Mouse (Mus musculus): ENCODE data around the gene Smim1. TPM values are rescaled to one million over a fixed set of nuclear protein-coding genes. Genes with fewer than 3 reads are reported as not detected.

Smim1 gene
- total and polyA plus RNA-seq, 3 experiments = 118 to 219 (median 188) TPM

- Histone ChIP-seq H3K27ac (ENCODE audit: control insufficient read depth, low read depth, low read length) (no peak overlapping the region), H3K36me3 (ENCODE audit: control insufficient read depth in 1 of 2, insufficient read depth in 2 of 2, low read length in 2 of 2) (0 out of 4 replicates have a peak, but pooled peaks cover 0 to 2% of the 10 kb centered on the region in 2 experiments), H3K9me3 (replicated peaks; ENCODE audit: insufficient read depth, low read length) (no peaks in the 10 kb centered on the region), H3K79me2 (ENCODE audit: control insufficient read depth, insufficient read depth, low read length, poor library complexity) (no peaks in the 10 kb centered on the region), H3K4me1 (ENCODE audit: control insufficient read depth in 1 of 2, insufficient read depth in 2 of 2, low read length in 2 of 2) (no peaks in the 10 kb centered on the region), H3K4me3 (ENCODE audit: control insufficient read depth in 1 of 2, insufficient read depth in 1 of 2, low read depth in 2 of 2, low read length in 2 of 2) (no peak overlapping the region), H3K27me3 (ENCODE audit: control insufficient read depth in 1 of 2, insufficient read depth in 2 of 2, low read length in 2 of 2) (no peaks in the 10 kb centered on the region), H3K9ac (ENCODE audit: control insufficient read depth, low read depth, low read length, poor library complexity, severe bottlenecking) (no peak overlapping the region)
- TF ChIP-seq MYC (IDR thresholded peaks at IDR 0.05; ENCODE audit: low read depth, low read length) = no peak
- TF ChIP-seq UBTF (IDR thresholded peaks at IDR 0.05; ENCODE audit: borderline replicate concordance, insufficient read depth, low read depth, low read length) = no peak
- no peak for TF ChIP-seq GATA1 (IDR thresholded peaks at IDR 0.05; ENCODE audit: low read depth, low read length)
- TF ChIP-seq POLR2AphosphoS5 (IDR thresholded peaks at IDR 0.05; ENCODE audit: borderline replicate concordance, low read depth, low read length) = no peak
- TF ChIP-seq MAZ (IDR thresholded peaks at IDR 0.05; ENCODE audit: low read depth, low read length) = no peak
- no peak for TF ChIP-seq MXI1 (IDR thresholded peaks at IDR 0.05; ENCODE audit: low read depth, low read length)
- no peak for TF ChIP-seq MAX (IDR thresholded peaks at IDR 0.05; ENCODE audit: low read length)
- TF ChIP-seq NELFE (IDR thresholded peaks at IDR 0.05; ENCODE audit: low read depth, low read length) = no peak
- TF ChIP-seq SIN3A (IDR thresholded peaks at IDR 0.05; ENCODE audit: low read length) = no peak
- TF ChIP-seq ELF1 (IDR thresholded peaks at IDR 0.05; ENCODE audit: low read depth, low read length) = no peak
- TF ChIP-seq ZKSCAN1 (IDR thresholded peaks at IDR 0.05; ENCODE audit: low read depth, low read length) = no peak
- no peak for TF ChIP-seq CHD1 (IDR thresholded peaks at IDR 0.05; ENCODE audit: low read depth, low read length)
- DNase-seq (ENCODE audit: low read depth, low spot score) = no peak
These were observed 11.1 kb upstream of the Smim1 start for GRCm38 (mm10) chr4:154037123-154037522.

- no peak overlapping the region for H3K4me3 ChIP-seq (ENCODE audit: control insufficient read depth in 1 of 2, insufficient read depth in 1 of 2, low read depth in 2 of 2, low read length in 2 of 2)
- no peak overlapping the region for H3K27ac ChIP-seq (ENCODE audit: control insufficient read depth, low read depth, low read length)
- DNase-seq (ENCODE audit: low read depth, low spot score) = peak; percentile 69
- no peaks in the 10 kb centered on the region for H3K27me3 ChIP-seq (ENCODE audit: control insufficient read depth in 1 of 2, insufficient read depth in 2 of 2, low read length in 2 of 2)
- TF ChIP-seq CTCF (IDR thresholded peaks at IDR 0.05 in 2 of 3, conservative IDR thresholded peaks at IDR 0.05 in 1 of 3; ENCODE audit: control insufficient read depth in 1 of 3, insufficient read depth in 1 of 3, low read depth in 2 of 3, low read length in 3 of 3, poor library complexity in 1 of 3, severe bottlenecking in 1 of 3) (peak; percentile 53 to 70 (median 70)), ZC3H11A (IDR thresholded peaks at IDR 0.05; ENCODE audit: low read depth, low read length) (peak; percentile 33), POLR2AphosphoS5 (IDR thresholded peaks at IDR 0.05; ENCODE audit: borderline replicate concordance, low read depth, low read length) (no peak), SMC3 (IDR thresholded peaks at IDR 0.05; ENCODE audit: low read depth, low read length) (peak; percentile 58), RAD21 (IDR thresholded peaks at IDR 0.05; ENCODE audit: low read depth, low read length) (peak; percentile 59), CHD2 (IDR thresholded peaks at IDR 0.05; ENCODE audit: low read length) (no peak)
- no peaks in the 10 kb centered on the region for H3K9me3 ChIP-seq (replicated peaks; ENCODE audit: insufficient read depth, low read length)
- peaks cover 0 to under 1% of the 10 kb centered on the region in 2 experiments; a peak in 2 of 4 replicates for H3K4me1 ChIP-seq (ENCODE audit: control insufficient read depth in 1 of 2, insufficient read depth in 2 of 2, low read length in 2 of 2)
- H3K9ac ChIP-seq (ENCODE audit: control insufficient read depth, low read depth, low read length, poor library complexity, severe bottlenecking) = no peak overlapping the region
- H3K36me3 ChIP-seq (ENCODE audit: control insufficient read depth in 1 of 2, insufficient read depth in 2 of 2, low read length in 2 of 2) = peaks cover 0 to 3% of the 10 kb centered on the region in 2 experiments; a peak in 1 of 4 replicates
- peaks cover 15% of the 10 kb centered on the region for H3K79me2 ChIP-seq (ENCODE audit: control insufficient read depth, insufficient read depth, low read length, poor library complexity)
These were observed 2.6 kb upstream of the Smim1 start for GRCm38 (mm10) chr4:154028646-154029045.
